Mouse (Mus musculus) liver, postnatal 0 days (tissue): Measurements from ENCODE around the gene Ankrd13d. TPM values are rescaled to one million over a fixed set of nuclear protein-coding genes. Genes with fewer than 3 reads are reported as not detected.

Source experiments
- ATAC-seq: fragments of 200-750 bp; cut with Nextera tagmentation; 2 replicates; pipeline ENCODE4 v1.8.0; 2017; ENCODE audit warnings: mild to moderate bottlenecking, moderate library complexity
- DNase-seq: peaks from one replicate; pipeline ENCODE4 v3.0.0-alpha.2; 2016
- H3K27ac ChIP-seq: fragments of 300-500 bp; sonication (generic); 2 replicates; pipeline ENCODE4 v1.5.1; 2014; ENCODE audit warnings: antibody characterized with exemption, moderate library complexity, mild to moderate bottlenecking, low read depth
- H3K27me3 ChIP-seq: fragments of 300-500 bp; sonication (generic); 2 replicates; pipeline ENCODE4 v1.6.1; 2014; ENCODE audit warnings: low read length, control low read depth, mixed read lengths; ENCODE audit not compliant: insufficient read depth
- H3K36me3 ChIP-seq: fragments of 300-500 bp; sonication (generic); replicated peaks from 2 replicates; pipeline ENCODE4 v1.6.1; 2014; ENCODE audit warnings: mild to moderate bottlenecking, control low read depth, low read length, moderate library complexity, mixed read lengths; ENCODE audit not compliant: insufficient read depth
- H3K4me1 ChIP-seq: fragments of 300-500 bp; sonication (generic); 2 replicates; pipeline ENCODE4 v1.6.1; 2014; ENCODE audit warnings: antibody characterized with exemption, mild to moderate bottlenecking, control low read depth; ENCODE audit not compliant: insufficient read depth
- H3K4me2 ChIP-seq: fragments of 300-500 bp; sonication (generic); 2 replicates; pipeline ENCODE4 v1.6.1; 2014; ENCODE audit warnings: low read depth, mild to moderate bottlenecking, low read length, moderate library complexity, mixed read lengths
- H3K4me3 ChIP-seq: fragments of 300-500 bp; sonication (generic); 2 replicates; pipeline ENCODE4 v1.5.1; 2014; ENCODE audit warnings: low read depth, low read length
- H3K9ac ChIP-seq: fragments of 300-500 bp; sonication (generic); replicated peaks from 2 replicates; pipeline ENCODE4 v1.6.1; 2014; ENCODE audit warnings: mild to moderate bottlenecking, moderate library complexity
- H3K9me3 ChIP-seq: fragments of 300-500 bp; sonication (generic); 2 replicates; pipeline ENCODE4 v1.6.1; 2016; ENCODE audit warnings: mild to moderate bottlenecking, control low read depth, low read length, mixed read lengths
- CTCF ChIP-seq: sonication (generic); IDR thresholded peaks from 2 replicates; pipeline ENCODE4 v1.5.1; 2016; ENCODE audit warnings: antibody characterized with exemption, low read depth
- EP300 ChIP-seq: IDR thresholded peaks from 2 replicates; pipeline ENCODE4 v1.6.1; 2016; ENCODE audit warnings: antibody characterized with exemption, low read depth, mild to moderate bottlenecking
- WGBS: fragments of 180-500 bp; shearing (Covaris S2); extraction: QIAGEN DNeasy Blood & Tissue Kit; methylation state at CpG from one replicate; pipeline ENCODE4 v1.1.7; 2014; ENCODE audit not compliant: insufficient replicate concordance; 5-methylcytosine and 5-hydroxymethylcytosine counted together
- polyA plus RNA-seq: library from polyadenylated mRNA; unstranded; fragments of >200 nt; fragmentation: Nextera tagmentation; extraction: Ambion mirVana; gene quantifications from 2 replicates; pipeline ENCODE4 v1.2.1, GENCODE M21; 2015

Ankrd13d gene
- polyA plus RNA-seq, 1 experiment from 2014 or later = 0.54 TPM

- Histone ChIP-seq H3K4me2 (no peak overlapping the region), H3K27ac (no peak overlapping the region), H3K27me3 (no peaks in the 10 kb centered on the region), H3K9me3 (no peaks in the 10 kb centered on the region), H3K4me3 (no peak overlapping the region), H3K4me1 (no peaks in the 10 kb centered on the region), H3K9ac (no peak overlapping the region), H3K36me3 (no peaks in the 10 kb centered on the region)
- DNase-seq (no peak), ATAC-seq (no peak)
- TF ChIP-seq CTCF (peak; percentile 54), EP300 (no peak)
- WGBS = 54% methylated on average over 1 of the region's 1 CpGs
Observed at GRCm38 (mm10) chr19:4247010-4247409, 35.9 kb downstream of the Ankrd13d start.

- no peaks in the 10 kb centered on the region for H3K36me3 ChIP-seq
- no peak overlapping the region for H3K4me2 ChIP-seq
- no peaks in the 10 kb centered on the region for H3K27me3 ChIP-seq
- DNase-seq (no peak), ATAC-seq (no peak)
- H3K9ac ChIP-seq = no peak overlapping the region
- H3K9me3 ChIP-seq = no peaks in the 10 kb centered on the region
- no peaks in the 10 kb centered on the region for H3K4me1 ChIP-seq
- no peak for TF ChIP-seq CTCF
- TF ChIP-seq EP300 = no peak
- no peak overlapping the region for H3K4me3 ChIP-seq
- no peak overlapping the region for H3K27ac ChIP-seq
- 80% methylated on average over 6 of the region's 6 CpGs for WGBS
Observed at GRCm38 (mm10) chr19:4244775-4245174, 38.2 kb downstream of the Ankrd13d start.

- H3K27ac ChIP-seq = no peak overlapping the region
- H3K9me3 ChIP-seq = no peaks in the 10 kb centered on the region
- no peak for DNase-seq
- 66% methylated on average over 3 of the region's 3 CpGs for WGBS
- no peak for ATAC-seq
- H3K27me3 ChIP-seq = no peaks in the 10 kb centered on the region
- H3K4me1 ChIP-seq = no peaks in the 10 kb centered on the region
- no peaks in the 10 kb centered on the region for H3K36me3 ChIP-seq
- H3K9ac ChIP-seq = no peak overlapping the region
- TF ChIP-seq EP300 (no peak), CTCF (peak; percentile 55)
- no peak overlapping the region for H3K4me2 ChIP-seq
- H3K4me3 ChIP-seq = no peak overlapping the region
Observed at GRCm38 (mm10) chr19:4242416-4242815, 40.5 kb downstream of the Ankrd13d start.

- DNase-seq (no peak), ATAC-seq (peak; percentile 93)
- Histone ChIP-seq H3K4me2 (no peak overlapping the region), H3K27me3 (no peaks in the 10 kb centered on the region), H3K36me3 (no peaks in the 10 kb centered on the region), H3K9me3 (no peaks in the 10 kb centered on the region), H3K4me1 (no peaks in the 10 kb centered on the region), H3K4me3 (no peak overlapping the region), H3K9ac (no peak overlapping the region), H3K27ac (peak overlapping the region; percentile 18; the same call in 1 of the 2 replicates)
- WGBS = 46% methylated on average over 8 of the region's 8 CpGs
- no peak for TF ChIP-seq EP300
- TF ChIP-seq CTCF = no peak
Observed at GRCm38 (mm10) chr19:4240247-4240668, 42.7 kb downstream of the Ankrd13d start.

- TF ChIP-seq EP300 (no peak), CTCF (no peak)
Observed at GRCm38 (mm10) chr19:4234548-4234947, 48.4 kb downstream of the Ankrd13d start.

GRCm38 (mm10) chr19:4232651-4233050 is 50.3 kb downstream of the Ankrd13d start:
- no peak for TF ChIP-seq CTCF
- TF ChIP-seq EP300 = no peak
- WGBS = 77% methylated on average over 7 of the region's 7 CpGs
- H3K4me3 ChIP-seq = peak overlapping the region; percentile 56; the same call in 1 of the 2 replicates
- ATAC-seq = no peak
- no peak for DNase-seq
- no peaks in the 10 kb centered on the region for H3K9me3 ChIP-seq
- H3K9ac ChIP-seq = peak overlapping the region; percentile 64; the same call in 1 of the 2 replicates
- H3K27me3 ChIP-seq = no peaks in the 10 kb centered on the region
- peak overlapping the region; percentile 97 for H3K27ac ChIP-seq
- H3K36me3 ChIP-seq = no peaks in the 10 kb centered on the region
- H3K4me1 ChIP-seq = peaks cover 32% of the 10 kb centered on the region
- peak overlapping the region; percentile 73 for H3K4me2 ChIP-seq

More at GRCm38 (mm10) chr19:4234548-4234947, 48.4 kb downstream of the Ankrd13d start:
- Histone ChIP-seq H3K36me3 (no peaks in the 10 kb centered on the region), H3K4me3 (no peak overlapping the region), H3K9ac (no peak overlapping the region), H3K4me2 (no peak overlapping the region), H3K9me3 (no peaks in the 10 kb centered on the region), H3K27me3 (no peaks in the 10 kb centered on the region), H3K4me1 (peaks cover 24% of the 10 kb centered on the region), H3K27ac (no peak overlapping the region)
- ATAC-seq (no peak), DNase-seq (no peak)
- 70% methylated on average over 4 of the region's 4 CpGs for WGBS

GRCm38 (mm10) chr19:4232186-4232572 is 50.8 kb downstream of the Ankrd13d start:
- Histone ChIP-seq H3K27ac (peak overlapping the region; percentile 97), H3K27me3 (no peaks in the 10 kb centered on the region), H3K4me1 (peaks cover 35% of the 10 kb centered on the region), H3K4me3 (peak overlapping the region; percentile 56), H3K9ac (peak overlapping the region; percentile 64), H3K4me2 (peak overlapping the region; percentile 73), H3K36me3 (no peaks in the 10 kb centered on the region), H3K9me3 (no peaks in the 10 kb centered on the region)
- 7% methylated on average over 2 of the region's 2 CpGs for WGBS
- no peak for TF ChIP-seq EP300
- TF ChIP-seq CTCF = no peak
- ATAC-seq = peak; percentile 57
- no peak for DNase-seq
